Mouse (Mus musculus) stomach, adult 2 months (tissue): Measurements from ENCODE around the gene Olfr1026. TPM values are rescaled to one million over a fixed set of nuclear protein-coding genes. Genes with fewer than 3 reads are reported as not detected.

Experiments used
- polyA plus RNA-seq: library from polyadenylated mRNA; depleted of rRNA; stranded (reverse); fragments of >200 nt; gene quantifications from 2 replicates; pipeline ENCODE4 v1.2.3, GENCODE M21; 2012; rRNA removed

The Olfr1026 gene
- not detected in 2 replicates for polyA plus RNA-seq

DNA sequence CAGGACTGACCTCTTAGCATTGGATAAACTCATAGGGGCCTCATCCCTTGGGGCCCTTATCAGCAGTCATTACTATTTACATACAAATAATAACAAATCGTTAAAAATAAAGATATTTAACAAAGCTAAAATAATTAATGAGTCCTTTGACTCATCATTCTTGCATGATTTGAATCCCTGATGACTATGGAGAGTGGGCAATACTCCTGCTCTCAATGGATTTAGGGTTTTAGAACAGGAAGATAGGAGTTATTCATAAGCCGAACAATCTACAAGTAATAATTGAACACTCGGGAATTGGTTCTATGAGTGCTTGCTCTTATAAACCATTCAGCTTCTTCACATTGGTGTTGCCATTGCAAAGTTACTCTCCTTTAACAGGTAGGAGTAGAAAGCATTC, at the start of gene Olfr1026:
Olfr1026 (plus strand) TSS at position 301 of the 400 bp plus-strand sequence.

DNA sequence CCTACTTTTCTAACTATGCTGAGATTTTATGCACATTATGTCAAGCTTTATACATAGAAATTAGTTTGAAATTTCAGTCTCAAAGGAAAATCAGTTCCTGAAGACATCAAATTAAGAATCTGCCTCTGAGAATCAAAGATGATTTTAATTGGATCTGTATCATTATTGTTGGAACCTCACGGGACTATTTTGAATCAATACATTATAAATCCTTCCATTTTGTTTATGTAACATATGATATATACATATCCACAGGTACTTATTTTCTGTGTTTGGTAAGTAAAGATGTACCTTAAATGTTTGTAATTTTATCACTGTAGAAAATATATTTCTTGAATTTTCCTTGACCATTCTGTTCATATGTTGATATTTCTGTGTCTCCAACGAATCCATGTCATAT, 36.0 kb upstream of the Olfr1026 start, which contains the start of gene Olfr1023:
Olfr1023 (plus strand) TSS at position 301 of the 400 bp plus-strand sequence.

DNA sequence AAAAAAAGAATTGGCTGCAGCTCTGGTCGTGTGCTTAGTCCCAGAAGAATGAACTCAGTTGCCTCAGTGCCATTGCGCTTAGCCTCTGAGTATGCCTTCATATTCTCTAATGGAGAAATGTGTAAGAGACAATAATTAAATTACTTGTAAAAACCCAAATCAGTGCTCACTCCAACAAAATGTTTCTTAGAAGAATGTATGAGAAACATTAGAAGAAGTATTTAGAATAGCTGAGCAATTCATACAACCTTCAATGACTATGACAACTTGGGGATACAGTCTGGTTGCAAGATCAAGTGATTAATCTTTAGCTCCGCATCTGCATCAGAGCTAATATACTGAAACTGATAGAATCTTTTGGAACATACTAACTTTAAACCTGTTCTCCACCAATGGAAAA, 16.4 kb upstream of the Olfr1026 start, which contains the start of gene Olfr1024:
Olfr1024 (minus strand) TSS at position 101 of the 400 bp plus-strand sequence.

GRCm38 (mm10) chr2:85914893-85915292, 6.5 kb upstream of the Olfr1026 start, which contains the start of gene Olfr1025-ps1:
TSS of gene Olfr1025-ps1 (plus strand) at chr2:85915193.

GRCm38 (mm10) chr2:85950137-85950536, 28.8 kb downstream of the Olfr1026 start, which contains the start of gene Olfr1028:
TSS of gene Olfr1028 (plus strand) at chr2:85950437.

GRCm38 (mm10) chr2:85973595-85973994, 52.2 kb downstream of the Olfr1026 start, which contains the start of gene Olfr1029:
TSS of gene Olfr1029 (plus strand) at chr2:85973895.

Other genes with a start within 250 kb of the Olfr1026 start
- not detected in 2 replicates for gene Olfr1006, start 242.8 kb upstream of the Olfr1026 start, polyA plus RNA-seq
- not detected in 2 replicates for gene Olfr1008, start 232.1 kb upstream of the Olfr1026 start, polyA plus RNA-seq
- gene Olfr1009, start 206.1 kb upstream of the Olfr1026 start, polyA plus RNA-seq = not detected in 2 replicates
- gene Olfr1012, start 158.8 kb upstream of the Olfr1026 start, polyA plus RNA-seq = not detected in 2 replicates
- not detected in 2 replicates for gene Olfr1013, start 154.5 kb upstream of the Olfr1026 start, polyA plus RNA-seq
- gene Olfr1014, start 148.8 kb upstream of the Olfr1026 start, polyA plus RNA-seq = not detected in 2 replicates
- gene Olfr1015, start 139.5 kb upstream of the Olfr1026 start, polyA plus RNA-seq = not detected in 2 replicates
- not detected in 2 replicates for gene Olfr1016, start 119.0 kb upstream of the Olfr1026 start, polyA plus RNA-seq
- gene Olfr1018, start 103.1 kb upstream of the Olfr1026 start, polyA plus RNA-seq = not detected in 2 replicates
- not detected in 2 replicates for gene Olfr1019, start 76.1 kb upstream of the Olfr1026 start, polyA plus RNA-seq
- gene Olfr1020, start 74.5 kb upstream of the Olfr1026 start, polyA plus RNA-seq = not detected in 2 replicates
- not detected in 2 replicates for gene Olfr1022, start 53.0 kb upstream of the Olfr1026 start, polyA plus RNA-seq
- not detected in 2 replicates for gene Olfr1023, start 35.9 kb upstream of the Olfr1026 start, polyA plus RNA-seq
- gene Olfr1024, start 16.5 kb upstream of the Olfr1026 start, polyA plus RNA-seq = not detected in 2 replicates
- gene Olfr1025-ps1, start 6.4 kb upstream of the Olfr1026 start, polyA plus RNA-seq = not detected in 2 replicates
- not detected in 2 replicates for gene Olfr1028, start 28.9 kb downstream of the Olfr1026 start, polyA plus RNA-seq
- gene Olfr1029, start 52.3 kb downstream of the Olfr1026 start, polyA plus RNA-seq = not detected in 2 replicates
- gene Olfr1030, start 57.7 kb downstream of the Olfr1026 start, polyA plus RNA-seq = not detected in 2 replicates
- gene Olfr1031, start 68.7 kb downstream of the Olfr1026 start, polyA plus RNA-seq = not detected in 2 replicates
- not detected in 2 replicates for gene Olfr1032, start 84.0 kb downstream of the Olfr1026 start, polyA plus RNA-seq
- 0.12 TPM in 1 of 2 replicates, not detected in the other for gene Olfr1033, start 99.1 kb downstream of the Olfr1026 start, polyA plus RNA-seq
- 0.02 TPM in 1 of 2 replicates, not detected in the other for gene Olfr1034, start 124.3 kb downstream of the Olfr1026 start, polyA plus RNA-seq
- not detected in 2 replicates for gene Olfr1036, start 152.4 kb downstream of the Olfr1026 start, polyA plus RNA-seq
- not detected in 2 replicates for gene Olfr1037, start 165.8 kb downstream of the Olfr1026 start, polyA plus RNA-seq
- not detected in 2 replicates for gene Olfr1039, start 214.4 kb downstream of the Olfr1026 start, polyA plus RNA-seq
- gene Olfr1040, start 225.2 kb downstream of the Olfr1026 start, polyA plus RNA-seq = not detected in 2 replicates
- gene Olfr1042, start 240.3 kb downstream of the Olfr1026 start, polyA plus RNA-seq = not detected in 2 replicates
- gene Olfr1043, start 246.0 kb downstream of the Olfr1026 start, polyA plus RNA-seq = not detected in 2 replicates